Mouse (Mus musculus): ENCODE data around the gene Patj.
"Not testable (repeated sequence)": the region's sequence is repeated elsewhere in the genome, so short reads cannot be mapped to it uniquely, and the experiment has no call there.

The Patj gene

GRCm38 (mm10) chr4:98667009-98667408, 271.4 kb downstream of the Patj start:
- no peak for DNase-seq

GRCm38 (mm10) chr4:98677506-98677905, 281.9 kb downstream of the Patj start:
- DNase-seq = no peak

- no peak for DNase-seq
These were observed 291.2 kb downstream of the Patj start for GRCm38 (mm10) chr4:98686678-98687267.

GRCm38 (mm10) chr4:98688116-98688515, 292.5 kb downstream of the Patj start:
- DNase-seq = no peak

GRCm38 (mm10) chr4:98688520-98688919, 292.9 kb downstream of the Patj start:
- DNase-seq = no peak

GRCm38 (mm10) chr4:98689988-98690387, 294.4 kb downstream of the Patj start:
- DNase-seq = no peak

GRCm38 (mm10) chr4:98693465-98694185, 298.0 kb downstream of the Patj start:
- no peak for DNase-seq

GRCm38 (mm10) chr4:98697932-98698331, 302.3 kb downstream of the Patj start:
- no peak for DNase-seq

GRCm38 (mm10) chr4:98698921-98699320, 303.3 kb downstream of the Patj start:
- no peak for DNase-seq

- DNase-seq = no peak
These were observed 304.6 kb downstream of the Patj start for GRCm38 (mm10) chr4:98700156-98700555.

- DNase-seq = peak; percentile 81
These were observed 306.8 kb downstream of the Patj start for GRCm38 (mm10) chr4:98702201-98702894.

- no peak for DNase-seq
These were observed 315.3 kb downstream of the Patj start for GRCm38 (mm10) chr4:98710891-98711290.

- DNase-seq = no peak
These were observed 322.4 kb downstream of the Patj start for GRCm38 (mm10) chr4:98717735-98718546.

GRCm38 (mm10) chr4:98718547-98718917, 322.9 kb downstream of the Patj start:
- no peak for DNase-seq

GRCm38 (mm10) chr4:98722454-98722853, 326.9 kb downstream of the Patj start:
- DNase-seq = peak; percentile 68

GRCm38 (mm10) chr4:98724682-98725081, 329.1 kb downstream of the Patj start:
- not testable (repeated sequence) for DNase-seq

- no peak for DNase-seq
These were observed 329.9 kb downstream of the Patj start for GRCm38 (mm10) chr4:98725439-98725838.

GRCm38 (mm10) chr4:98726590-98727237, 331.1 kb downstream of the Patj start, which contains the start of gene L1td1:
L1td1 (plus strand) TSS chr4:98726734.
- no peak for DNase-seq

- DNase-seq = no peak
These were observed 331.8 kb downstream of the Patj start for GRCm38 (mm10) chr4:98727295-98727958.

- DNase-seq = no peak
These were observed 332.4 kb downstream of the Patj start for GRCm38 (mm10) chr4:98727959-98728347.

- no peak for DNase-seq
These were observed 333.1 kb downstream of the Patj start for GRCm38 (mm10) chr4:98728716-98729115.

- no peak for DNase-seq
These were observed 338.1 kb downstream of the Patj start for GRCm38 (mm10) chr4:98733660-98734059.

Data from lung, postnatal 14 days (tissue).